Mouse (Mus musculus): ENCODE measurements around the gene Wipf3.

Gene Wipf3

DNA sequence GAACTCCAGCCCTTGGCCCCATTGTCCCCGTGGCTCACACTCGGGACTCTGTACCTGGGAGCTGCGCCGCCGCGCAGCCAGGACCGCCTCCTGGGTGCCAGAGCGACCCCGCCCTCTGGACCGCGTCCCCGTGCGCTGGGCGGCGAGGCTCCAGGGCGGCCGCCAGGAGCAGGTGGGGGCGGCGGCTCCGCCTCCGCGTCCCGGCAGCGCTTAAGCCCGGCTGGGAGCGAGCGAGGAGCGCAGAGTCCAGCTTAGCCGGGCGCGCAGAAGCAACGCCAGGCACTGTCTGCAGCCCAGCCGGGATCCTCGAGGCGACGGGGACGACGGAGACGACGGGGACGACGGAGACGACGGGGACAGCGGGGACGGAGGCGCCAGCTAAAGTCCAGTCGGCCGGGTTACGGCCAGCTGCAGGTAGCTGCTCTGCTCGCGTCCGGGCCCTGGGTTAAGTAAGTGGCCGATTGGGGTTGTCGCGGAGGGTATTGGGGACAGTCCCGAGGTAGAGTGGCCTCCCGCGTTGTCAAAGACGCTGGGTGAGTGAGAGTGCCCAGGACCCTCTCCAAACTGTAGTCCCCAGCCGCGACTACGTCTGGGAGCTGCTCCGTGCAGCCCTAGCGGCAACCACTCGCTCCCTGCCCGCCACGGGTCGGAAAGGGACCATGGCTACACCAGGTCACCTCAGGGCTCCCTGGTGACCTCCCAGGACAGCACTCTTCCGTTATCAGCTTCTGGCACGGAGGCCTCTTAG is at the start of gene Wipf3:
TSS of gene Wipf3 (plus strand) at position 157 of the 748 bp plus-strand sequence.
- DNase-seq (ENCODE audit: low spot score in 2 of 2) = peak; percentile 48 to 50

DNA sequence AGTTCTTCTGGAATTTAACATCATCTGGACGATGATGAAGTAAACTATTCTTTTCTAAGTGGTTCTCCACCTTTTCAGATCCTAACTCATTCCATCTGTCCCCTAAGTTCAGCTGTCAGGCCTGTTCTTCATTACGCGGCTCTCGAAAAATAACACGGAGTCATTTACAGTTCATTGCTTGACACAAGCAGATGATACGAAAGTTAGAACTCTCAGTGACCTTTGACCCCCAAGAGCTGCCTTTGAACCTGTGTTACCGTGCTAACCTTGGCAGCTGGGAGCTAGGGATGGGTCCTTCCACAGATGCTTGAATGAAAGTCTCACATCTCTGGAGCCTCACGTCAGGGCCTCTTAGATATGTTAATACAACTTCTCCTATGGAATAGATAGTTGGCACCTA is 46.8 kb upstream of the Wipf3 start:
- DNase-seq (ENCODE audit: low spot score in 2 of 2) = no peak

DNA sequence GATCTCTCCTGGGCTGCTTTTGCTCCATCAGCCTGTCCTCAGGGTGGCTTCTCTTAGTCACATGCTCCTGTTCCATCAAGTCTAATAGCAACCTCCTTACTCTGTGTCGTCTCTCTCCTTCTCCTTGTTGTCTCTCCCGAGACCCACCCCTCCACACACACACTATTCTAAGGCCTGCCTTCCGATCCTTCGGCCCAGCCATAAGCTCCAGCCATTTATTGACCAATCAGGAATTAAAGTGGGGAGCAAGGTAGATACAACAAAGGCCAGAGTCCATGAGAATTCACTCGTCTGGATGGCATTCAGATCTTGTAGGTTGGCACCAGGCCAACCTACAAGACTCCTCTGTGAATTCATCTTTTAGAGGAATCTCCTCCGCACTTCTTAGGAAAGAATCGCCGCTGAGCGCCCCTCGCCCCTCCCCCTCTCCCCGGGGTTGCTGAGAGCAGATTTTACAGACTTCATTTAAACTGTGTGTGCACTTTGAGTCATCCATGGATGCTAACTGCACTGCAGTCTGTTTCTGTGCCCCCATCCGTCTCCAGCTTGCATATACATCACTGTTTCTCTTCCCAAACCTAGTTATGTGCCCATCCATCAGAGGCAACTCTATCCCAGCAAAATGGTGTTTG is 45.4 kb upstream of the Wipf3 start:
- DNase-seq (ENCODE audit: low spot score in 2 of 2) = no peak

DNA sequence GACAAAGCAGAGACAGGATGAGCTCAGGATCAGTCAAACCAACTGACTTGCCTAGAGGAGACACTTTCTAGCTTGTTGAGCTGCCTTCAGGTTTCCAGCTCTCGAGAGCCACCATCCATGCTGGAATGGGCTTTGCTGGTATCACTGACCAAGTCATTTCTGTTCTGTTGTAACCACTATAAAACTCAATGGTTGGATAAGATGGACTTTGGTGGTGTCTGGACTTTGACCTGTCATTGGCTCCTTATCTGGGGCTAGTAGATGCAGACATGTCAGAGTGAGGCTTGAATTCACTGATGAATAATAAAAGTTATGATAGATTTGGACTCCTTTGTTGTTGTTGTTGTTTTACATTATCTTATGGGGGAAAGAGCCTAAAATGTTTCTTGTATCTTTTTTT is 44.6 kb upstream of the Wipf3 start:
- DNase-seq (ENCODE audit: low spot score in 2 of 2) = no peak

DNA sequence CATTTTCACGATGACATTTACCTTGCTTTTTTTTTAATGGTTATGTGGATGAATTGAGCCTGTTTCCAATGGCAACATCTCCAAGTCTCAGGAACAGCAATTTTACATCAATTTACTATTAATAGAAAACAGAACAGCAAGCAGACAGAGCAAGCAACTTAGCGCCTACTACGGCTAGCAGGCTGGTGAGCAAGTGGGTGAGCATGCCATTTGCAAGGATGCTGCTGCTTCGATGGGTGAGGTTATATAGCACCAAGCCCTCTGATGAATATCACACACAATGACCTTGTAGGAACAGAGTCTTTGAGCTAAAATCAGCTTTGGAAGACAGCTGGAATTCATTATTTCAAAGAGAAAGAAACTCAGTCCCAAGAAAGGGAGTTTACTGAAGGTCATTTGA is 43.0 kb upstream of the Wipf3 start:
- DNase-seq (ENCODE audit: low spot score in 2 of 2) = no peak

DNA sequence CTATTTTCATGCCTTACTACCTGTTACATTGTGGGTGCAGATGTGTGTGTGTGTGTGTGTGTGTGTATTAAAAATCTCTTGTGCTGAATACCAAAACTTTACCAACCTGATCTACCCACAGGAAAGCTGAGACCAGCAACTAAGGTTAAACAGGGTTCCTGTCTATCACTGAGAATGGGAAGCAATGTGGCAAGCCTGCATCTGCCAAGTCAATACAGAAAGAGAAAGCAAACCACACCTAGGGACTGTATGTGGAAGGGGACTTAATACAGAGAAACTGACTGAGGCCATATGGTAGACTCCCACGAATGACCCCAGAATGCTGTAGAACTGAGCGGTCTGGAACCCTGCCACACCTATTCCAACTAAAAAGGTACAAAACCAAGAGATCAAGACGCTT is 42.4 kb upstream of the Wipf3 start:
- DNase-seq (ENCODE audit: low spot score in 2 of 2) = no peak

DNA sequence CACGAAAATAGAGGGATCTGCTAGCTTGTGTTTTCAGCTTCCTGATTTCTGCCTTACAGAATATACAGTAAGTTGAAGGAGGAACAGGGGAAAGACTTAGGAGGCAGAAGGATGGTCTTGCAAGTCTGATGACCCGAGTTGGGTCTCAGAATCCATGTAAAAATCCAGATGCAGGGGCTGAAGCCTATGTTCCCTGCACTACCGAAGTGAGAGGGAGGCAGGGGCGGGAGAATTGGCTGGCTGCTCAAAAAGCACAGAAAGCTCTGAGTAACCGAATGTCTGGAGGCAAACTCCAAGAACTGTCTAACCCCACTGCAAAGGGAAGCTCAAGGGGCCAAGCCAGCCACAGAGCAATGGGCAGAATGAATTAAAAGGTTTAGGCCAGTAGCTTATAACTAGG is 41.7 kb upstream of the Wipf3 start:
- no peak for DNase-seq (ENCODE audit: low spot score in 2 of 2)

DNA sequence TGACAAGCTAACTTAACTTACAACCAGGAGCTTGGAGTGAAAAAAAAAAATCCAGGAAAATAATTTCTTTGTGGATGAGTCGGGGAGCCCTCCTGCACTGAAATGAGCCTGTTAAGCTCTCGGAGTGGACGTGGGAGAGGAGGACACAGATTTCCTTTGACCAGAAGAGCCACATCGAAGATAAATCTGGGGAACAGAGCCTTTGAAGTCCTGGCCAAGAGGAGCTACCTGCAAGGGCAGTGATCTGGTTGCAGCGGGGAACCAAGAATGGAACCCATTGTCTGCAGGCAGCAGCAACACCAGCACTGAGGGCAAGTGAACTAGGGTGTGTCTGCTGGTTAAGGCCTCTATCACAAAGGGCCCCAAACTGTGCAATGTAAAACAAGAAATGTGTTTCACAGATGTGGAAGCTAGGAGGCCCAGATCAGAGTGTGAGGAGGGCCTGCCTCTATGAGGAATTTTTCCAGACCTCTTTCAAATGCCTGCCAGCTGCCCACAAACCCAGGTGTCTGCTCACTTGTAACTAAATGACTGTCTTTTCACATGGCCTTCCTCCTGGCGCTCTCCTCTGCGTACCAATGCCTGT is 40.6 kb upstream of the Wipf3 start:
- no peak for DNase-seq (ENCODE audit: low spot score in 2 of 2)

DNA sequence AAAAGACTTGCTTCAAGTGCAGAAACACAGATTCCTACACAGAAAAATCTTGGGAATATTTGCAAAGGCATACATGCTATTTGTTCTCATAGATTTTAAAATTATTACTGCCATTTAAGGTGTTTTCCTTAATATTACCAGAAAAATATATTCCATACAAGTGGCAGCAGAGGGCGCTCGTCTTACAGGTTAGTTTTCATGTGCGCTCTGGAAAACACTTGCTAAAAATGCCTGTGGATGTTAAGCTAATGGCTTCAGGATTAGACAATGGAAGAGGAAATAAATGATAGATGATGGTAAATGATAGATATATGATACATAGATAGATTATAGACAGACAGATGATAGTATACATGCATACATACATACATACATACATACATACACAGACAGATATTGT is 37.6 kb upstream of the Wipf3 start:
- peak in 1 of 2 experiments; percentile 83 for DNase-seq (ENCODE audit: low spot score in 2 of 2)

DNA sequence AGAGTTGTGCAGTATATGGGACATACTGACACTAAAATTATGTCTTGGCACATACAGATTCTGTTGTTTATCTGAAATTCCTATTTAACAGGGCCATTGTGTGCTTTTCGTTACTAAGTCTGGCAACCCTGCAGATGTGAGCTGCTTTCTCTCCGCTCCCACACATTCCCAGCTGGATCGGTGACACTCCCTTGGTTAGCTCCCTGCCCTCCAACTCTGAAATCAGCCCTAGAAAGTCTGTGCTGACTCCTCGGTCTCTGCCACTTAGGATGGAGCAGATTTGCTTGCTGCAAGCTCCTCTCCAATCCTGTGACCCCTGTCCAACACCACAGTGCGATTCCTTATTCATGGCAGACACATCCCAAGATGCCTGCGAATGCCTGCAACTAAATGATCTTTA is 35.5 kb upstream of the Wipf3 start:
- no peak for DNase-seq (ENCODE audit: low spot score in 2 of 2)

DNA sequence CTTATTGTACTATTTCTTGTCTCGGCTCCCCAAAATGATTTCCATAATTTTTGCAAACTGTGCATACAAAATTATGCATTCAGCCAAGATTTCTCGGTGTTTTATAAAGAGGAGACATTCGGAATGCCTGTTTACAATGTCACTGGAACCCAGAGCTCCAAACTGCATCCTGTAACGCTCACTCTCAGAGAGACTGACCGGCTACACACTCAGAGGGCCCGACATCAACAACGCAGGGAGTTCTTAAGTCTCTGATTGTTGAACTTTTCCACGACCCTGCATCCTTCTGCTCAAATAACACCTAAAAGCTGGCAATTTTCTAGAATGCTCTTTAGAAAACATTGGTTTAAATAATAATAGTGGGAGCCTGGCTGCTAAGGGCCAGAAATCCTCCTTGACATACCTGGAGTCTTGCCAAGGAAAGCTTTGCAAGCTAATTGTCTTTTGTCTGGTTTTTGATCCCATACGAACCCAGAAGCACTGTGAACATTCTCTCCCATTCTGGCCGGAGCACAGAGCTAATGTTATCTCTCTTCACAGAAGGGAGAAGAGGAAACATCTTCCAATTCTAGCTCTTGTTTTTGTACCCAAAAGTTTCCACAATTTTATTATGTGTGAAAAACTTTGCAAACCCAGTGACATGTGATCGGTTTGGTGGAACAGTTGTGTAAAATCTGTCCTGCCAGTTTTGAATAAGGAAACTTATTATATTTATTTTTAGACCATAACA is 30.0 kb upstream of the Wipf3 start:
- DNase-seq (ENCODE audit: low spot score in 2 of 2) = no peak

DNA sequence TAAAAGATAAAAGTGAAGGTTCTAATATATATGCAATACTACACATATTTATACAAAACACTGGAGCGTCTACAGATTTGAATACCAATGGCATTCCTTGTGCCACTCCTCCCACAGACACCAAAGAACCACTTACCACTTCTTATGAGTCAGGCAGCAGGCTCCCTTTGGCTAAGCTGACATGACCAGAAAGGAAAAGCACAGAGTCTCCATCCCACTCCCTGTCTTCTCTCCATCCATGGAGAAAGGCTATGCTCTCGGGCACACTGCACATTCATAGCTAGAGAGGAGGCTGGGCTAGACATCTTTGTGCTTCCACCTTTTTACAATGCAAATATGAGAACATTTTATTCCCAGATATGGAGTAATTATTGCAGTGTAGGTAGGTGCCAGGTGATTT is 27.9 kb upstream of the Wipf3 start:
- no peak for DNase-seq (ENCODE audit: low spot score in 2 of 2)

DNA sequence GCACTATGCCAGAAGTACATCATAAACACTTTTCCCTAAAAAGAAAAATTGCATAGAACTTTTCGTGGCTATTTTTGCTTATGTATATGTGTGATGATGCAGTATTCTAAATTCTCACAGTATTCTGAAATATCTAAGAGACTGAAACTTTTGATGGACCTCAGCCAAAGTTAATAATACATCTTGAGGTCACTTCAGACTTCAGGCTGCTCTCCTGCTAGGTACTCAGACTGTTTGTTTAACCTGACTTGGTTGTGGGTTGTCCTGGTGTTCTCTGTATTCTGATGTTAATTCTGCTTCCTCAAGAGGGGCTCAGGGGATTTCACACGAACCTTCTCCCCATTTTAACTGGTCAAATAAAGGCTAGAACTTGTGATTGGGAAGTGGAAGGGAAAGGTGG is 24.5 kb upstream of the Wipf3 start:
- DNase-seq (ENCODE audit: low spot score in 2 of 2) = no peak

DNA sequence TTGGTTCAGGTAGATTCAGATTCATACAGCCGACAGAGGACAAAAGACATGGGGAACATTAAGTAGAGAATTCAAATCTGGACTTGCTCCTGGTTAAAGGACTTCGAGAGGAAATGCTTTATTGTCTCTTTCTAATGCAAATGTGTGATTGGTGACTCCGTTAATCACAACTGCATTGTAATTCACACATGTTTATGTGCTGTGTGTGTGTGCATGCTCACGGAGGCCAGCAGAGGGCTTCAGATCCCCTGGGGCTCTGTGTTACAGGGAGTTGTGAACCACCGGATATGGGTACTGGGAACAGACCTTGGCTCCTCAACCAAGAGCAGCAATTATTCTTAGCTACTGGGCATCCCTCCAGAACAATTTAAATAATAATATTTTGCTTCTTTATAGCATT is 23.3 kb upstream of the Wipf3 start:
- no peak for DNase-seq (ENCODE audit: low spot score in 2 of 2)

DNA sequence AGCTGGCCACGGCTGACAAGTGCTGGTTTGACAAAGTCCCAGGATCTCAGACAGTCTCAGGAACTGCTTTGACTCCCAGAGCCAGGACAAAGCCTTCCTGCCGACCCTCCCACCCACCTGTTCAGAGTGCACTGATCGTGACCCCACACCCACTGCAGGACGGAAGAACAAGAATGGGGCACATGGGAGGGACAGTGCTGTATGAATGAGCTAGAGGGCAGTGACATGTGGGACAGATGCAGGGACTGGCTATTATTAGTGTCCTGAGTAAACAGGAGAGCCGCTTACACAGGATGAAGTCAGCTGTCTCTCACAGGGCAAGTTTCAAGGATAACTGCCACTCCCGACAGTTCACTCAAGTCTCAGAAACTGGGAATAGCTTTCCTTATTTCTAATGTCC is 20.1 kb upstream of the Wipf3 start:
- no peak for DNase-seq (ENCODE audit: low spot score in 2 of 2)

DNA sequence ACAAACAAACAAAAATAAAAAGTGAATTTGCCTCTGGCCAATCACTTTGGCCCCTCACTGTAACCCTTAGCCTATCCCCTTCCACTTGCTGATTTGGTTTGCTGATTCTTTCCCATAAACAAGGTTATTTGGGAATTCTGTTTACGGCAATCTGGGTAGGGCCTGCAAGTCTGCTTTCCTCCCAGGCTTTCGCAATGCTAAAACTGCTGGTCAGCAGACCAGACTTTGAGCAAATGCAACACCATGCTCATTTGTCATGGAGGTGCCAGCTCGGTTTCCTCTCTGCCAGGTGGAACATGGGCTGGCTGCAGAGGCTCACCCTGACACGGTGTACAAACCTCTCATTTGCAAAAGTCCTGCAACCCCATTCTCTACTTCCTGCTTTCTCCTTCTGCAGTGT is 19.0 kb upstream of the Wipf3 start:
- DNase-seq (ENCODE audit: low spot score in 2 of 2) = no peak

DNA sequence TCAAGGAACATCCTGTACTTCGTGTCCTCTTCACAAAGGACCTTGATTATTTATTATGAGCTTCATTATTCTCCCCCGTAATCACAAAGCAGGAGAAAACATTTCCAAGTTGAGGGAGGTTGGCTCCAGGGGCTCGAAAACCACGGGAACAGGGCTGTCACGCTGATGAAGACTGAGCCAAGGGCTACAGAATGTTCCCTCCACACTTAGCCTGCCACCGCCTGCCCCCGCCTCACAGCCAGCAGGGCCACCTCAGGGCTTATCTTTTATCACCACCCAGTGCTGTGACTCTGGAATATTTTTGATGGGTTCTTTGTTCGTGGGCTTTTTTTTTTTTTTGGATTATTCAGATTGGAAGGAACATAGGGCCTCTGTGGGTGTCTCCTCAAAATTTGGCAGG is 17.8 kb upstream of the Wipf3 start:
- no peak for DNase-seq (ENCODE audit: low spot score in 2 of 2)

DNA sequence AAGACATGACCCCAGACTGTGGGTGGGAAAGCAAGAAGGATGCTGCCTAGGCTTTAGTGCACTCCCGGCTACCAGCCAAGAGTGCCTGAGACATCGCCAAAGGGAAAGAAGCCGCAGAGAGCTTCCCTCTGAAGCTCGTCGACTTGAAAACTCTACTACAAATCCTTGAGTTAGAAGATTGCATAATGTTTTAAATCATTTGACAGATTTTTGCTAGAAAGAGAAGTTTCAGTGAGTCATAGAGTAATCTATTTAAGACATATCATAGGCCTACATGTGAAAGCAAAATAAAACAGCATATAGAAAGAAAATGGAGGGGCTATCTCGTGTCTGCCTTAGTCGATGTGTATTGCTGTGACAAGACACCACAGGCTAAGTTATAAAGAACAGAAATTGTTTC is 16.5 kb upstream of the Wipf3 start:
- DNase-seq (ENCODE audit: low spot score in 2 of 2) = no peak

DNA sequence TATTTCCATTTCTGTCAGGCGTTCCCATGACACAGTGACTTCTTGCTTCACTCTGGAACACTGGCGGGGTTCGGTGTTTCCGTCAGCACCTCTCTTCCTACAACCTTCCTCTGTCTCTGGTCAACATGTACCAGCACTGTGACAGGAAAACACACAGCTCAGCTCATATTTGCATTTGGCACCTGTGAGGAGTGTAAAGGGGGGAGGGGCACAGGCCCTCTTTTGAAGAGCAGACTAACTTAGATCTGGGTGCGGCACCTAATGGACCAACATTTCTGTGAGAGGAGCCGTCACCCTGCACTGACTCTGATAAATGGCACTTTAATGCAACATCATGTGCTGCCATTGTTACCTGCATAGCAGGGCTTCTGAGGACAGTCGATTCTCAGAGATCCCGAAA is 4.2 kb upstream of the Wipf3 start:
- DNase-seq (ENCODE audit: low spot score in 2 of 2) = no peak

DNA sequence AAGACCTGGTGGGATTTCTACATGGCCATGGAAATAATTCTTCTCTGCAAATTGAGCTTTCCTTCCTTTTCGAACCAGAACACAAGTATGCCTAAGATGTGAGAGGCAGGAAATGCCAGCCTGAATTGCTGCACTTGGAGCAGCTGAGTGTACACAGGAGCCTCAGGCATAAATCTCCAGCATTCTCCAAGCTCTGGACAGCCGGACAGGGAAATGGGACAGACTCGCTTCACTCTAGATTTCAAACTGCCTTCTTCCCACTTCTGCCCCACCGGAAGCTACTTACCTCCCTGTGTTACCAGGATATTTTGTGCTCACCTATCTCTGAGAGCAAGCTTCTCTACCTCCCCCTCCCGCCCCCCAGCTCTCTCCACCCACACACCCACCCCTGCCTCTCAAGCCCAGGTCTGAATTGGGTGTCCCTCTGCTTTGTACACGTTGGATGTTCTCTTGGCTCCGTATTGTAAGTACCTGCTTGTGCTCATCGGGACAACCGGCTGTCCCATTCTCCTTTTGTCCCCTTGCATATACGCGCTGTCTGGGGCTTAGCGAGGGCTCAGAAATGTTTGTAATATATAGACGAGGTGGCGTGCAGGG is 455 bp upstream of the Wipf3 start:
- DNase-seq (ENCODE audit: low spot score in 2 of 2) = no peak

DNA sequence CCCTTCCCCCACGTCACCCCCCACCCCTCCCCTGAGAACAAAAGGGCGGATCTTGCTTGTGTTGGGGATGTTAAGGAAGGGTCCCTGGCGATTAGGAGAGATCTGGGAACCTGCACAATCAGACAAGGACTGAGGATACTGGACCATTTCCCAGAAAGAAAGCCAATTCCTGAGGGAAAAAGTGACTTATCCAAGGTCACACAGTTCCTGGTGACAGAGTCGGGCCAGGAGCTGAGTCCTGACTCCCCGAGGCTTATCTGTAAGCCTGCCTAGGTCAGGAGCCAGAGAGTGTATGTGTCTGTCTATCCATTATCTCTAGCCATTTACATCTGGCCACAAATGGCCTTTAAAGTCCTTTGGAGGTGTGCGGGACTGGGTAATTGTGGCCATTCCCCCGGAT is 818 bp downstream of the Wipf3 start:
- no peak for DNase-seq (ENCODE audit: low spot score in 2 of 2)

DNA sequence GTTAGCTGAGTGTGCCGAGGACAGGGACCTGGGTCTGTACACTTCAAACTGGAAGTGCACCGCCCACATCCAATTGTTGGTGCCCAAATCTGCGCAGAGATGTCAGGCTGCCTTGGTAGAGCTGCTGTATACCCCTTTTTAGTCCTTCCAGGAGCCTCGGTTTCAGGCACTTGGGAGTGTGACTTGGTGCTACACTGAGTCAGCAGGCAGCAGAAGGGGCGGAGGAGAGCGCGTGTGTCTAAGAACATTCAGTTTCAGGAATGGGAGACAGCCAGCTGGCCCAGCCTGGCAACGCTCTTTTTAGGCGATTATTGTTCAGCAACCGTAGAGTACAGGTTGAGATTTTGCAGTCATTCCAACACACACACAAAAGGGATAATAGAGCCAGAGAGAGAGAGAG is 2.4 kb downstream of the Wipf3 start:
- DNase-seq (ENCODE audit: low spot score in 2 of 2) = peak; percentile 78 to 85

Data from right cerebral cortex, postnatal 10 days (tissue).